Mouse (Mus musculus) right cerebral cortex, postnatal 4 days (tissue): ENCODE data around the gene Mgme1.

Source experiments
- DNase-seq: peaks from one replicate; pipeline ENCODE4 v3.0.0-alpha.2; 2022

Gene Mgme1

DNA sequence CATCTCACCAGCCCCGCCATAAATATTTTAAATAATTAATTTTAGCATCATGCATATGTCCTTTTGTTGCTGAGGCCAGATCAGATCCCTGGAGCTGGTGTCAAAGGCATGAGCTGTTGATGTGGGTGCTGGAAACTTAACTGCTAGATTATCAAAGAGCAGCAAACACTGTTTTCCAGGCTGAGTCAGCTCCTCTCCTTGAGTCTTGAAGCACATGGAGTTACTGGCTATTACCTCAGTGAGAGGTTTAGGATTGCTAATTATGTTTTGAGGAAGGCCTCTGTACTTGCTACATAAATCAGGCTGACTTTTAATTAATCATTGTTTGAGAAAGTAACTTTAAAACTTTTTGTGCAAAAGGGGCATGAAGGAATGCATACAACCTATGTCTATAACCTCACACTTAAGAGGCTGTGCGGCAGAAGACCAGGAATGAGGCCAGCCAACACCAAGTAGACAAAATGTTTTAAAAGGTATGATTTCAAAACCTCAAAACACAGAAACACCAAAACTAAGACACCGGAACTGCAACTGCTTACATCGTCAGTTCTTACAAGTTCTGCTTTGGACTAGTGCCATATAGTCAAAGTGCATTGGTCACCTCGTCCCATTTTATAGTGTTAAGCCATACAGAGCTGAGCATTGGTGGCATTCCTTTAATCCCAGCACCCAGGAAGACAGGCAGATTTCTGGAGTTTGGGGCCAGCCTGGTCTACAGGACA is 5.9 kb upstream of the Mgme1 start:
- DNase-seq, result no peak

GRCm38 (mm10) chr2:144265120-144265488 is 5.4 kb upstream of the Mgme1 start:
- no peak for DNase-seq

GRCm38 (mm10) chr2:144265916-144266683 is 4.4 kb upstream of the Mgme1 start:
- no peak for DNase-seq

DNA sequence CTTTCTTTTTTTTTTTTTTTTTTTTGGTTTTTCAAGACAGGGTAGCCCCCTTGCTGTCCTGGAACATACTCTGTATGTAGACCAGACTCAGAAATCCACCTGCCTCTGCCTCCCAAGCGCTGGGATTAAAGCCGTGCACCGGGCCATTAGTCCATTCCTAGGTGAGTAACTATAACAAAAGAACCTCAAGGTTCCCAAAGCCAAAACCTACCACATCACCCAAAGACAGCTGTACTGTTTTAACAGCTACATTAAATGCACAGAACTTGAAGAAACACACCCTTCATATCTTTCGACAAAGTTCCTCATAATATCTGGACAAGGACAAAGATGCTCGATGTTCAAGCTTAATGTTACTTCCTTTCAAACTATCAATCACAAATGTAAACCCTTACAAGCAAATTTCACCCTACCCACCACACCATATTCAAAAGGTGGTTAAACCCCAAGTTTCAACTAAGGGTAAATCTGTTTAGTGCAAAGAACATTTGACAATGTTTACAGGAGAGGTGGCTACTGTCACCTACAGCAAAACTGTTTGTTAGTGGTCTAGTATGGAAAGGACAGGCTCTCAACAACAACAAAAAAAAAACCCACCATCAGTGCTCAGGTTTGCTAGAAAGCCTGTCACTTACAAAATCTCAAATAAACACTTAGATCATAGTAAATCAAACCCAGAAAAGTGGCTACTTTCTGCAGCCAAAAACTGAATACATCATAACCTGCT is 3.3 kb upstream of the Mgme1 start:
- no peak for DNase-seq

- DNase-seq, result no peak
These were observed 2.8 kb upstream of the Mgme1 start for GRCm38 (mm10) chr2:144267731-144268015.

DNA sequence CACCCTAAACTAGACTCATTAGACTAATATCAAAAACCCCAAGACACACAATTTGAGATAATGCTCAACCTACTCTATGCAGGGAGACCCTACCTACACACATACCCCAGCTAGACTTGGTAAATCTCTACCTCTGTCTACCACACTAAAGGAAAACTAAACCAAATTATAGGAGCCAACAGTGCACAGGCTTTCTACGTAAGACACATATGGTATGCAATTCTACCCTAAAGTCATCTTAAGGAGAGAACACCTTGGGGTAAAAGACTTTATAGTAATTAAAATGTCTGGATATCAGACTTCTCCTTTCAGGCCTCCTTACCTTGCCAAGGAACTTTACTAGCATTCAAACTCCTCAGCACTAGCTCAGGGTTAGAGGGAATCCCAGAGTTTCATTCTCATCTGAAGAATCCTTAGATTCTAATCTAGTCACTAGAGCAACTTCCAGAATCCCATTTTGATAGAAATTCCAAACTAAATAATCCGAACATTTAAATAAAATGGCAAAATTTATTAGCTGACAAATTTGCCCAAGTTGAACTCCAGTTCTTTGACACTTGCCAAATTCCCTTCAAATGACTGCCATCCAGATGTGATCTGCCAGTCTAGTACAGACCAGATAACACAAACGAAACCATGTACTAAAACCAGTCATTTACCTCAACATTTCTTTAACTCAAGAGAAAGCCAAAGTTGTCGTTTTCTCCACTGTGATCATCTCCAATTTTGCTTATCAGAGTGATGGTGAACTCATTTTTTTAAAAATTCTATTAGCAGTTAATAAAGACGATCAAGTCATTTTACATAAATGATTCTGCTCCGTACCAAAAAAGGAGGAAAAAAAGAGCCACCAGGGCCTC is 1.8 kb upstream of the Mgme1 start:
- DNase-seq, result no peak

GRCm38 (mm10) chr2:144269306-144269650 is 1.2 kb upstream of the Mgme1 start:
- no peak for DNase-seq

DNA sequence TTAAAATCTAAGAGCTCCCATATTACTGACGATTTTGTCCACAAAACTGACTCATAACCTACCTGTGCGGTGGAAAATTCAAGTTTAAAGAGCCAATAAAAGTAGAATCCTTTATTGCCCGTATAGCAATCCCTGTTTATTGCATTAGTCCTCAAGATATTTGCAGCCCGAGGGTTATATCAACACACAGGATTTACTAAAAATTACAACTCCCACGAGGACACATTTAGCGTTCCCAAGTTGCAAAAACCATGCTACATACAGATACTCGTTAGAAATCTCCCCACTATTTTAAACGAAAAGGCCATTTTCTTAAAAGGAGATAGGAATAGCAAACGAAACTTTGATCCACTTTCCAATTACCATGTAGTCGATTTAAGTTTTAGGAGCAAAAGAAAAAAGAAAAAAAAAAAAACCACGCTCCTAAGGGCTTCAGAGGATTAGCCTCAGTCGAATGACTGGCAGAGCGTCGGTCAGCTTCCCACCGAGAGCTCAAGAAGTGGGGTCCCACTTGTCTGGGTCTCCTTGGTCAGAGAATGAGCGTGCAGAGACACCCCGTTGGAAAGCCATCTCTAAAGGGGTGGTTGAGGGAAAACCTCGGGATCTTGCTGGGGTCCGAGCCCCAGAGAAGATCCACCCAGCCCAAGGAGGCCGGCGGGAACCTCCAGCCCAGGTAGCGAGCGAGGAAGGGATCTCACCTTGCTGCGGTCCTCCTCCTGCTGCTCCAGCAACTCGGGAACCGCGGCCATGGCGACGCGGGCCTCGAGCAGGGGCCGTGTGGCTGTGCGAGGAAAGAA is 586 bp upstream of the Mgme1 start:
- no peak for DNase-seq

GRCm38 (mm10) chr2:144272088-144272487 is 1.6 kb downstream of the Mgme1 start:
- DNase-seq, result no peak

- DNase-seq, result no peak
These were observed 4.3 kb downstream of the Mgme1 start for GRCm38 (mm10) chr2:144274741-144275140.

GRCm38 (mm10) chr2:144276885-144277284 is 6.4 kb downstream of the Mgme1 start:
- DNase-seq, result no peak

GRCm38 (mm10) chr2:144279742-144280141 is 9.3 kb downstream of the Mgme1 start:
- peak; percentile 10 for DNase-seq

- no peak for DNase-seq
These were observed 10.1 kb downstream of the Mgme1 start for GRCm38 (mm10) chr2:144280568-144280967.

GRCm38 (mm10) chr2:144281417-144281816 is 11.0 kb downstream of the Mgme1 start:
- DNase-seq, result no peak

DNA sequence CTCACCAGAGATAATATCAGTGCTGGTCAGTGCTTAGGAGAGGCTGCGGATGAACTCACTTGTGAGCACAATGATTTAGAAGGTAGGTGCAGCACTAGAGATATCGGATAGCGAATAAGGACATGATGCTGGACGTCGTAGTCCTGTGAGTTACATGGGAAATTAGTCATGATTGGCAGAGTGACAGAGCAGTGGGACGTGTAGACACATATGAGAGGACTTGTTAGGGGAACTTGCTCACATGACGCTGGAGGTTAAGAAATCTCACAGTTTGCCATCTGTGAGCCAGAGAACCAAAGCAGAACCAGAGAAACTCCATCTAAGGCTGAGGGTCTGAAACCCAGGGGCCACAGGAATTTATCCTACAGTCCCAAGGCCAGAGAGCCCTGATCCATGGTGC is 19.9 kb downstream of the Mgme1 start:
- DNase-seq, result no peak

- peak; percentile 22 for DNase-seq
These were observed 21.3 kb downstream of the Mgme1 start for GRCm38 (mm10) chr2:144291600-144292305.

DNA sequence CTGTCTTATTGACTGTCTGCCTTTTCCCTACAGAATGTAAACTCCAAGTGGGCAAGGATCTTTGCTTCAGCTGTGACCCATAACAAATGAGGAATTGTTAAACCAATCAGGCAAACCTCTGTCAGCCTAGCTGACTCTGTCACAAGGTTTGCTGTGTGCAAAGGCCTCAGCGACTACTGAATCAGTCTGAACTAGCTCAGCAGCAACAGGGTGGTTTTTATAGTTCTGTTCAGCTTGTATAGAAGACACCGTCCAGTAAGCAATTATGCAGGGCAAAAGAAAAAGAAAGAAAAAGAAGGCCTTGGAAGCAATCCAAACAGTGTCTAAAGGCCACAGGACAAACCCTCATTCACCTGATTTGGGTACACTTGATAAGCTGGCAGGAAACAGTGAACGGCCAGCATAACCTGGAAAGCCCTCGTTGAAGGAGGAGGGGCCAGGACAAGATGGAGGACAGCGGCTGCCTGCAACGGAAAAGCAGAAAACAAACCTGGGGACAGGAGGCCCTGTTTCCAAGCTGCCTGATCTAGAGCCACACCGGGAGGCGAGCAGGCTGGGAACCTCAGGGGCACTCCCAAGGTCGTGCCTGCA is 24.8 kb downstream of the Mgme1 start:
- DNase-seq, result no peak

DNA sequence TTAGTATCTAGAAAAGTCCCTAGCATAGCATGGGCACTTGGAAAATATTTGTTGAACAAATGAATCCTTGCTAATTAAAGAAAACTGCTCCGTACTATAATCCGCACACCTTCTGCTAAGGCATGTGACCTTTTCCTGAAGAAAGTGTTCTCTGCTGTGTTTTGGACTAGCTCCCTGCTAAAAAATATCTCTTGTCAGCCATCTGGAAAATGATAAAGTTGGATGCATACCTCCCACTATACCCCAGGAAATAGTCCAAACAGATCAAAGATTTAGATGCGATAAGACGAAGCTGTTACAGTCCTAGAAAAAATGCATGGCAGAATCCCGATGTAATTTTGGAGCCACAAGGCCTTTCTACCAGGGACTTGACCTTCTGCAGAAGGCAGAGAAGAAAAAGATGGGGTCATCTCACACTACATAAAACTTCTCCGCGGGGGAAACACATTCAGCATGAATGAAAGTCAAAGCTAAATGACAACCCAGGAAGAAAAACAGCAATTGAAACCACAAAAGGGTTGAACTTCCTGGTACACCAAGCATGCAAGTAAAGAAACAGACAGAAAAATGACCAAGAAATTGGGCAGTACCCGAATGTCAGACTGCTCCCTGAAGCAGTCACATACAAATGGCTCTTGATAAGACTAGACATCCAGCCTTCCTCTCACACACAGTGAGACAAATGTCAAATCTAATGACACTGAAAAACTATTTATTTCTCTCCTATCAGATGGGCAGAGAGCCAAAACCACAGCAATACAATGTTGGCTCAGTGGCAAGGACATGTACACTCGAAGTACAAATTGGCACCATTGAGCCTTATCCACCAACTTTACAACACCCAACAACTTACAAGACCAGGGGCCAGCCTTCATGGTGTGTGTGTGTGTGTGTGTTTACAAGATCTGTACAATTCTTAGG is 29.5 kb downstream of the Mgme1 start:
- no peak for DNase-seq

DNA sequence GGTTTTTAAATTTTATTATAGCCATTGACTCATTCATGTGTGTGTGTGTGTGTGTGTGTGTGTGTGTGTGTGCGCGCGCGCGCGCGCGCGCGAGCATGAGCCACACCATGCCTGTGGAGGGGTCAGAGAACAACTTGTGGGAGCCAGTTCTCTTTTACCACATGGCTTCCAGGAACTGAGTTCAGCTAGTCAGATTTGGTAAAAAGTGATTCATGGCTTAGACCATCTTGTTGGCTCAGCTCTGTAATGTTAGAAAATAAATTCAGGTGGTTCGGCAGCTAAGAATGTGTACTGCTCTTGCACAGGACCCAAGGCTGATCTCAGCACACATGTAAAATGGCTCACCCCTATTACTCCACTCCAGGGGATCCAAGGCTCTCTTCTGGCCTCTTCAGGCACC is 30.6 kb downstream of the Mgme1 start:
- DNase-seq, result no peak

- no peak for DNase-seq
These were observed 35.3 kb downstream of the Mgme1 start for GRCm38 (mm10) chr2:144305721-144306294.
